Comparison of ENCODE assay signal across 9 mouse cellular contexts in the genomic region with DNA sequence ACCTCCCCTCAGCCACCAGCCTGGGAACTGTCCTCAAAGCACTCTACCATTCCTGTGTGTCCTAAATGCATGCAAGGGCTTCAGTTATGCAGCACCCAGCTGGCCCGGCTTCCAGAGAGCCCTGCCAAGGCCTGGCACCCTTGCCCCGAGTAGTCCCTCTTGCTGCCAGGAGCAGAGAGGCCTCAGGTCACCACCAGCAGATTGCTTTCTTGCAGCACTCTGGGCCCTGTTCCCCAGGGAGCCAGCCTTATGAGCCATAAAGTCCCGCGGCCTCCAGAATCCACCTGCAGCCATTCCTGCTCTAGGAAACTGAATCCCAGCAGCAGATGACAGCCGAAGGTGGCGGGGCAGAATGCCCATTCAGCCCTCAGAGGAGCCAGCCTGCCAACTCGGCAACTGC. TPM values are rescaled to one million over a fixed set of nuclear protein-coding genes. Genes with fewer than 3 reads are reported as not detected.
DNase-seq lines count a peak whose midpoint lies in the region; ATAC-seq lines count a peak whose summit lies in the region.
"Had no signal": no experiment of that assay in that cellular context is flagged by ENCODE, and none has a peak within 500 bp of the region (broad histone marks: within the 10 kb centered on the region; RNA-seq: fewer than 3 reads in every experiment).

No protein-coding gene starts in this region.

- H3K9me3 ChIP-seq in hindbrain, embryonic 10.5 days: no peaks in the 10 kb centered on the region
- H3K9me3 ChIP-seq in hindbrain, embryonic 11.5 days (ENCODE audit: control insufficient read depth, low read length): no peaks in the 10 kb centered on the region
- no peaks in the 10 kb centered on the region for H3K9me3 ChIP-seq in midbrain, embryonic 13.5 days

- 71% methylated on average over 7 of the region's 7 CpGs for WGBS in hindbrain, embryonic 10.5 days
- WGBS in hindbrain, embryonic 11.5 days: 71% methylated on average over 7 of the region's 7 CpGs
- 57% methylated on average over 7 of the region's 7 CpGs for WGBS in midbrain, embryonic 13.5 days

- no peak for ATAC-seq in hindbrain, embryonic 11.5 days (ENCODE audit: low FRiP score)
- ATAC-seq in midbrain, embryonic 13.5 days: no peak

- H3K4me1 ChIP-seq in hindbrain, embryonic 10.5 days (replicated peaks): peaks cover 59% of the 10 kb centered on the region
- H3K4me1 ChIP-seq in hindbrain, embryonic 11.5 days (replicated peaks; ENCODE audit: control insufficient read depth, insufficient read depth, low read length): peaks cover 5% of the 10 kb centered on the region; the same call in 1 of the 2 replicates
- H3K4me1 ChIP-seq in midbrain, embryonic 13.5 days (replicated peaks): peaks cover 35% of the 10 kb centered on the region

- no peaks in the 10 kb centered on the region for H3K36me3 ChIP-seq in hindbrain, embryonic 10.5 days
- no peaks in the 10 kb centered on the region for H3K36me3 ChIP-seq in hindbrain, embryonic 11.5 days (ENCODE audit: control insufficient read depth, insufficient read depth, low read length)
- no peaks in the 10 kb centered on the region for H3K36me3 ChIP-seq in midbrain, embryonic 13.5 days

- DNase-seq in hindbrain, embryonic 10.5 days (ENCODE audit: low spot score): no peak
- no peak for DNase-seq in hindbrain, embryonic 11.5 days (ENCODE audit: low spot score)
- peak; percentile 10 for DNase-seq in MN1 (ENCODE audit: low spot score)
- DNase-seq in cerebellum, adult 18-20 months: peak; percentile 61 to 62
- peak; percentile 65 for DNase-seq in heart, adult 8-10 months (ENCODE audit: low spot score)
- no peak for DNase-seq in frontal cortex, postnatal 10 days (ENCODE audit: low spot score in 2 of 2)
- DNase-seq in frontal cortex, postnatal 14 days (ENCODE audit: low spot score in 2 of 2): no peak

- no peak overlapping the region for H3K4me2 ChIP-seq in hindbrain, embryonic 11.5 days (replicated peaks; ENCODE audit: low read depth, low read length)
- no peak overlapping the region for H3K4me2 ChIP-seq in midbrain, embryonic 13.5 days (replicated peaks)

- H3K4me3 ChIP-seq in hindbrain, embryonic 10.5 days: no peak overlapping the region
- no peak overlapping the region for H3K4me3 ChIP-seq in hindbrain, embryonic 11.5 days (ENCODE audit: low read depth, low read length)
- H3K4me3 ChIP-seq in midbrain, embryonic 13.5 days (replicated peaks): no peak overlapping the region

- peaks cover 82% of the 10 kb centered on the region for H3K27me3 ChIP-seq in hindbrain, embryonic 10.5 days (ENCODE audit: insufficient read depth, poor library complexity, severe bottlenecking)
- peaks cover 4% of the 10 kb centered on the region; the same call in 1 of the 2 replicates for H3K27me3 ChIP-seq in hindbrain, embryonic 11.5 days (ENCODE audit: control insufficient read depth, insufficient read depth, low read length)
- 0 out of 2 replicates have a peak, but pooled peaks cover 4% of the 10 kb centered on the region for H3K27me3 ChIP-seq in midbrain, embryonic 13.5 days

- peak overlapping the region; percentile 50 for H3K27ac ChIP-seq in hindbrain, embryonic 10.5 days
- no peak overlapping the region for H3K27ac ChIP-seq in hindbrain, embryonic 11.5 days (ENCODE audit: low read depth, low read length)
- no peak overlapping the region for H3K27ac ChIP-seq in midbrain, embryonic 13.5 days

- no peak overlapping the region for H3K9ac ChIP-seq in hindbrain, embryonic 11.5 days (ENCODE audit: low read depth, low read length)
- no peak overlapping the region for H3K9ac ChIP-seq in midbrain, embryonic 13.5 days (replicated peaks)

RNA-seq across cellular contexts. Expression of gene Cdkn1c, which starts 27.5 kb away (rescaled TPM):
- polyA plus RNA-seq in hindbrain, embryonic 10.5 days (2016; fragmentation: Nextera tagmentation; extraction: Ambion mirVana): 438 and 682 TPM in 2 replicates
- 942 and 1,091 TPM in 2 replicates for polyA plus RNA-seq in hindbrain, embryonic 11.5 days (2014; fragmentation: Nextera tagmentation; extraction: Ambion mirVana)
- 10 to 100 TPM; 27.9 to 44.7 (median 34.9) TPM for total RNA-seq in heart, adult 8-10 months (2022)
- polyA plus RNA-seq in midbrain, embryonic 13.5 days (2015; fragmentation: Nextera tagmentation; extraction: Ambion mirVana): 379 and 515 TPM in 2 replicates

RNA-seq across cellular contexts. Expression of gene Slc22a18, which starts 40.2 kb away (rescaled TPM):
- 0.39 and 0.58 TPM in 2 replicates for polyA plus RNA-seq in hindbrain, embryonic 10.5 days (2016; fragmentation: Nextera tagmentation; extraction: Ambion mirVana)
- 0.14 and 0.71 TPM in 2 replicates for polyA plus RNA-seq in hindbrain, embryonic 11.5 days (2014; fragmentation: Nextera tagmentation; extraction: Ambion mirVana)
- total RNA-seq in heart, adult 8-10 months (2022): under 1 TPM; 0.52 to 0.85 (median 0.54) TPM
- polyA plus RNA-seq in midbrain, embryonic 13.5 days (2015; fragmentation: Nextera tagmentation; extraction: Ambion mirVana): 0.39 and 0.74 TPM in 2 replicates
- total RNA-seq: neutrophil, adult 5-6 weeks had no signal

Comparison
In these comparisons a context has a peak if more than half of its experiments do, and no peak if none do; other contexts are left out.
1. DNase-seq: peak in MN1 (single experiment), cerebellum, adult 18-20 months (2 of 2) and heart, adult 8-10 months (single experiment); none in hindbrain, embryonic 10.5 days (single experiment), hindbrain, embryonic 11.5 days (single experiment), frontal cortex, postnatal 10 days (0 of 2) and frontal cortex, postnatal 14 days (0 of 2).